Mouse (Mus musculus): Measurements from ENCODE around the gene Clns1a. TPM values are rescaled to one million over a fixed set of nuclear protein-coding genes. Genes with fewer than 3 reads are reported as not detected.

Clns1a gene
- 10 to 100 TPM; 28.7 to 29.5 TPM for total RNA-seq (2021)
- long read RNA-seq, experiment 1, transcript Clns1a-201 (7 exons, 1,504 nt): major isoform, 37 of 50 reads
- long read RNA-seq, experiment 1, transcript Clns1a-203 (1 exons, 3,002 nt): minor isoform, 12 of 50 reads
- long read RNA-seq, experiment 1, partial matches to known transcripts: 0 of 50 reads
- long read RNA-seq, experiment 1, other reads (novel, unspliced or antisense): 1 of 50 reads
- long read RNA-seq, experiment 2, transcript Clns1a-203 (1 exons, 3,002 nt): minor isoform, 11 of 36 reads
- long read RNA-seq, experiment 2, transcript Clns1a-201 (7 exons, 1,504 nt): major isoform, 25 of 36 reads
- long read RNA-seq, experiment 2, partial matches to known transcripts: 0 of 36 reads
- long read RNA-seq, experiment 2, other reads (novel, unspliced or antisense): 0 of 36 reads

GRCm38 (mm10) chr7:97696506-97697254 lies at the start of gene Clns1a:
Clns1a (plus strand) TSS chr7:97696634.
- peak; percentile 95 to 97 for DNase-seq

- DNase-seq: no peak
These were observed 48.8 kb upstream of the Clns1a start for GRCm38 (mm10) chr7:97647656-97648055.

- DNase-seq: no peak
These were observed 45.7 kb upstream of the Clns1a start for GRCm38 (mm10) chr7:97650729-97651128.

DNA sequence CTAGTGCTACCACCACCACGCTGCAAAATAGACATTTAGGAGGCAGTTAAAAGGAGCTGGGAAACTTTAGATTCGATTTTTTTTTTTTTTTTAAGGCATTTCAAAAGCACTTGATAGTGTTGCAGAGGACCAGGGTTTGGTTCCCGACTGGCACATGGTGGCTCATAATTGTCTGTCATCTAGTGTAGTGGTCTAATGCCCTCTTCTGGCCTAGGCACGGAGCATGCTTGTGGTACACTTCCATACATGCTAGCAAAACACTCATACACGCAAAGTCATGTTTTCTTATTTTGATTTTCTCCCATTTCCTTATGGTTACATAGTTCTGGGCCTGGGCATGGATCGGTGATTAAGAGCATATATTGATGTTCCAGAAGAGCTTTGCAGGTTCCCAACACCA lies 40.3 kb upstream of the Clns1a start:
- no peak for DNase-seq

- DNase-seq: no peak
These were observed 34.8 kb upstream of the Clns1a start for GRCm38 (mm10) chr7:97661634-97662033.

- DNase-seq: peak in 1 of 2 experiments; percentile 45
These were observed 17.2 kb upstream of the Clns1a start for GRCm38 (mm10) chr7:97679239-97679638.

GRCm38 (mm10) chr7:97687831-97688230 lies 8.6 kb upstream of the Clns1a start:
- no peak for DNase-seq

- DNase-seq: no peak
These were observed 993 bp upstream of the Clns1a start for GRCm38 (mm10) chr7:97695441-97695840.

GRCm38 (mm10) chr7:97696133-97696505 lies 315 bp upstream of the Clns1a start:
- no peak for DNase-seq

DNA sequence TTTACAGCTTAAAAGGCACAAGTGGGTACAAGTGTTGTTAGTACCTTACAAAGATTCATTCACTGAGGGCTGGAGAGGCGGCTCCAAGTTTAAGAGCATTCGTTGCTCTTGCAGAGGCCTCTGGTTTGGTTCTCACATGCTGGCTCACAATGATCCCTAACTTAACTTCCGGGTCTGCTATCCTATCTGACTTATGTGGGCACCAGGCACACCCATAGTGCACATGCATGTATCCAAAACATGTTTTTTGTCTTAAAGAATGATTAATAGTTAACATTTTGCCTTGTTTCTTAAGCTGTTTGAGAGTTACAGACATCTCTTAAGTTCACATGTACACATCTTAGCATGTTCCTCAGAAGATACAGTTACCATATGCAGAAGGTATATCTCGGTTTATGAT lies 3.7 kb downstream of the Clns1a start:
- DNase-seq: no peak

DNA sequence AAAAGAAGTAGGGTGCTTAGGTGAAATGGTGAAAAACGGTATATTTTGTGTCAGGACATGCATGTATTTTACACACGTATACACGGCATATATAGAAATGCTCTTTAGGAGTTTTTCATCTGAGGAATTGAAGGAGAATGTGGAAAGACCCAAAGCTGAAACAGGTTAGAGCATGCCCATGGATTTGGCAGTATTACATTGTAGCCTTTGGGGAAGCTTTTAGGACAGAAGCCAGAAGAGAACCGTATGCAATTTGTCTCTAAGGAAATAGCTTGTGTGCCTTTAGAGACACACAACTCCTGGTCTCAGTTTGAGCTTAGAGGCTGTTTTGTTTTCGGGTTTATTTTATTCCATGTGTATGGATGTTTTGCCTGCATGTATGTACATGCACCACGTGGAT lies 4.7 kb downstream of the Clns1a start:
- DNase-seq: no peak

GRCm38 (mm10) chr7:97707123-97707522 lies 10.7 kb downstream of the Clns1a start:
- peak; percentile 11 to 25 for DNase-seq

DNA sequence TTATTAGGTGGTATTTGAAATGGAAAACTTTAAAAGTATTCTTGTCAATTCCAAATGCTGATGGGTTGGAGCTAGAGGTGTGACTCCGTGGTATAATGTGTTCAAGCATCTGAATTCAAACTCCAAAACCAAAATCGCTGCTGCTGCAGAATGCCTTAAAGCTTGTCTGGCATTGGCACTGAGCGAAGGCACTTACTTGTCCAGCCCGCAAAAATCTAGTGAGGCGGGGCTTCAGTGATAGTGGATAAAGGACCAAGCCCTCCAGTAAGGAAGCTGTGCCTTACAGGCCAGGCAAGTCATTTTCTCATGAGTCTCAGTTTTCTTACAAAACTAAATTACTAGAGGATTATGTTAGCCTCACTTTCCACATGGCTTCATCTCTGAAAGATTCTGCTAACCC lies 11.4 kb downstream of the Clns1a start:
- no peak for DNase-seq

- DNase-seq: no peak
These were observed 12.8 kb downstream of the Clns1a start for GRCm38 (mm10) chr7:97709204-97709603.

GRCm38 (mm10) chr7:97714651-97715050 lies 18.2 kb downstream of the Clns1a start:
- DNase-seq: no peak

GRCm38 (mm10) chr7:97717326-97717725 lies 20.9 kb downstream of the Clns1a start:
- DNase-seq: no peak

DNA sequence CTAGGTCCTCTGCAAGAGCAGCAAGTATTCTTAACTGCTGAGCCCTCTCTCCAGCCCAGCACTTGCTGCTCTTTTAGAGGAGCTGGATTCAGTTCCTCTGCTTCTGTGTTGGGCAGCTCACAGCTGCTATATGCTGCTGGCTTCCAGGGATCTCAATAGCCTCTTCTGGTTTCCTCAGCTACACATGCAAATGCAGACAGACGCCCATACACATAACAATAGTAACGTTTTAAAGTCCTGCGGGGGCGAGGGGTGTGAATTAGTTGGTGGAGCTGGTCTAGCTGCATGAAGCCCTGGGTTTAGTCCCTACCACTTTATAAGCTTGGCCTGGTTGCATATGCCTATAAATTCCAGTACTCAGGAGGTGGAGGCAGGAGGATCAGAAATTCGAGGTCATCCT lies 22.6 kb downstream of the Clns1a start:
- DNase-seq: no peak

- DNase-seq: no peak
These were observed 23.7 kb downstream of the Clns1a start for GRCm38 (mm10) chr7:97720109-97720508.

DNA sequence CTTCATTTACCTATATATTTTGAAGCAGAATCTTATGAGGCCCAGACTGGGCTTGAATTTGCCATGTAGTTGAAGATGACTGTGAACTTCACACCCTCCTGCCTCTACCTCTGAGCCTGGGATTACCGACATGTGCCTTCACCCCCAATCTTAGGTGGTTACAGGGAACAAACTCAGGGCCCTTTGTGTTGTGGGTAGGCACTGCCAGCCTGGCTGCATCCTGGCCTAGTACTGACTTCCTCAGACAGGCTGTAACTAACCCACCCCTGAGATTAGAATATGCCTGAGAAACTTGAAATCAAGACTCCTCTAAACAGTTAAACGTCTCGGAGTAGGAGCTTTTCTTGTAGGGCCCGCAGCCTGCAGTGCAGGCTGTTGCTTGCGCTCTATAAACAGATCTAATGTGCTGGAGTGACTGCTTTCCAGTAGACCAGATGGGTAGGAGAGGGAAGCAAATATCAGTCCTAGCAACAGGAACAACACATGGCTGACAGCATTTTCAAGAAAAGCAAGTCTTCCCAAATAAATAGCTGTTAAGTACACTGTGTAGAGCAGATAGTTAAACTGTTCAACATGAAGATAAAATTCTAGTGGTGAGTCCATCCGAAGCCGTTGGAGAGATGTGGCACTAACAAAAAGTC lies 26.0 kb downstream of the Clns1a start:
- no peak for DNase-seq

DNA sequence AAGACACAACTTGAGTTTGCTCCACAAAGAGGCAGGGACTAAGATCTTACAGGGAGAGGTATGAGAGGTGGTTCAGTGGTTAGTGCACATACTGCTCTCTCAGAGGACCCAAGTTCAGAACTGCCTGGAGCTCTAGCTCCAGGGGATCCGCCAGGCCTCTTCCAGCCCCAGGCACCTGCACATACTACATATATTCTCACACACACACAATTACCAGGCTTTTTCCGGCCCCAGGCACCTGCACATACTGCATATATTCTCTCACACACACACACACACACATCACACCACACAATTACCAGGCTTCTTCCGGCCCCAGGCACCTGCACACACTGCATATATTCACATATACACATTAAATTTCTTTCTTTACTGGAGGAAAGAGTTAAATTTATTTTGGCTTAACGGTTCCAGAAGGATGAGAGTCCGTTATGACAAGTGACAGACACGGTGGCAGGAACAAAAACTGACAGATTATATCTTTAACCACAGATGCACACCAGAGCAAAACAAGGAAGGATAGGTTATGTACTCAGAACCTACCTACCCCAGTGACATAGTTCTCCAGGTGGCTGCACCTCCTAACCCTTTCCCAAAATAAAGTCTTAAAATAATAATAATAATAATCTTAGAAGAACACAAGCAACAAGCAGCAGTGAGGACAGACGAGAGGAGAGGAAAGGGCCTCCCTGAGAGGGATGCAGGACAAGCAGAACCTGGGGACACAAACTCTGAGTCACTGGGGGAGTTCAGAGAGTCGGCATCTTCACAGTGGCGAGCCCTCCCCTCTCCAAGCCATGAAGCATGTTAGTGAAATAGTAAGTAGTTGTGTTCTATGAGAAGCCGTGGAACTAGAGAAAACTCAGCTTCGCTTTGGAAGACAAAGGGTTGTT lies 27.5 kb downstream of the Clns1a start:
- DNase-seq: no peak

- DNase-seq: no peak
These were observed 29.0 kb downstream of the Clns1a start for GRCm38 (mm10) chr7:97725401-97725800.

- no peak for DNase-seq
These were observed 29.6 kb downstream of the Clns1a start for GRCm38 (mm10) chr7:97726080-97726479.
